Mouse (Mus musculus): Measurements from ENCODE around the gene Cd247. TPM values are rescaled to one million over a fixed set of nuclear protein-coding genes. Genes with fewer than 3 reads are reported as not detected.

The Cd247 gene
- polyA plus RNA-seq, 1 experiment from 2014 or later = 1.7 TPM

DNA sequence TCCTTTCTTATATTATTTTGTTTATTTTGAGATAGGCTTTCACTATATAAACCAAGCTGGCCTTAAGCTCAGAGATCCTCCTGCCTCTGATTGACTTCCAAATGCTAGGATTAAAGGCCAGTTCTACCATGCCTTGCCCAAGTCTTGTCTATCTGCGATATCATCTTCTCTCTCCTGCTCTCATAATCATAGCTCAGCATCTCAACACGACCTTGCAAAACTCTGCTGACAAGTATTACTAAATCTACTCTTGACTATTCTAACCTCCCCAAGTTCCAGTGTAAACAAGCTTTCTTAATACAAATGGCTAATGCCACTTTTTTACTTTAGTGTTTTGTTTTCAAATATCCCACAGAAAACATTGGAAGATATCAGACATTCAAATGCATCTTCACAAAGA, 119.7 kb downstream of the Cd247 start:
- ATAC-seq (replicated peaks; ENCODE audit: low FRiP score) (no peak), DNase-seq (ENCODE audit: low spot score) (no peak)
- 93% methylated on average over 2 of the region's 2 CpGs for WGBS
- no peak overlapping the region for H3K4me2 ChIP-seq (ENCODE audit: low read depth, low read length, severe bottlenecking)
- no peaks in the 10 kb centered on the region for H3K4me1 ChIP-seq (replicated peaks; ENCODE audit: control insufficient read depth, insufficient read depth, low read length)
- H3K9ac ChIP-seq (ENCODE audit: low read length) = no peak overlapping the region
- H3K27me3 ChIP-seq (ENCODE audit: control insufficient read depth, insufficient read depth, low read length) = no peaks in the 10 kb centered on the region
- H3K27ac ChIP-seq (ENCODE audit: low read depth, low read length) = no peak overlapping the region
- no peaks in the 10 kb centered on the region for H3K36me3 ChIP-seq (ENCODE audit: control insufficient read depth, insufficient read depth, low read length)
- no peak overlapping the region for H3K4me3 ChIP-seq (ENCODE audit: low read depth, low read length)
- H3K9me3 ChIP-seq (ENCODE audit: control insufficient read depth, low read length) = no peaks in the 10 kb centered on the region

DNA sequence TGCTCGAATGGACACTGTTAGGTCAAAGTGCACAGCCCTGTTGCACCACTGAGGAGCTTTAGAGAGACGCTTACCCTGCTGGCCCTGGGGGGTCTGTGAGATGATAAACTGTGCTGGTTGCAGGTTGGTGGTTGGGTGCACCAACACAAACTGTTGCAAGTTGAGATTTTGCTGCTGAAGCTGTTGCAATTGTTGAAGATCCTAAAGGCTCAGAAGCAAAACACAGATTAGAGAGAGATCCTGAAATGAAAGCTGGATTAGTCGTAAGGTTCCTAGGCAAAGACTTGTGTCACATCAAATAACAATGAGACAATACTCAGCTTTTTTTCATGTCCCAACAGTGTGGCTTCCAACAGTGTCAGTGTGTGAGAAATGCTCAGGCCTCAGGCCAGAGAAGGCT, 120.3 kb downstream of the Cd247 start:
- DNase-seq (ENCODE audit: low spot score) (no peak), ATAC-seq (replicated peaks; ENCODE audit: low FRiP score) (no peak)
- H3K4me1 ChIP-seq (replicated peaks; ENCODE audit: control insufficient read depth, insufficient read depth, low read length) = no peaks in the 10 kb centered on the region
- H3K4me2 ChIP-seq (ENCODE audit: low read depth, low read length, severe bottlenecking) = no peak overlapping the region
- 72% methylated on average over 3 of the region's 3 CpGs for WGBS
- H3K4me3 ChIP-seq (ENCODE audit: low read depth, low read length) = no peak overlapping the region
- H3K9me3 ChIP-seq (ENCODE audit: control insufficient read depth, low read length) = no peaks in the 10 kb centered on the region
- H3K27me3 ChIP-seq (ENCODE audit: control insufficient read depth, insufficient read depth, low read length) = no peaks in the 10 kb centered on the region
- no peak overlapping the region for H3K9ac ChIP-seq (ENCODE audit: low read length)
- no peaks in the 10 kb centered on the region for H3K36me3 ChIP-seq (ENCODE audit: control insufficient read depth, insufficient read depth, low read length)
- H3K27ac ChIP-seq (ENCODE audit: low read depth, low read length) = no peak overlapping the region

DNA sequence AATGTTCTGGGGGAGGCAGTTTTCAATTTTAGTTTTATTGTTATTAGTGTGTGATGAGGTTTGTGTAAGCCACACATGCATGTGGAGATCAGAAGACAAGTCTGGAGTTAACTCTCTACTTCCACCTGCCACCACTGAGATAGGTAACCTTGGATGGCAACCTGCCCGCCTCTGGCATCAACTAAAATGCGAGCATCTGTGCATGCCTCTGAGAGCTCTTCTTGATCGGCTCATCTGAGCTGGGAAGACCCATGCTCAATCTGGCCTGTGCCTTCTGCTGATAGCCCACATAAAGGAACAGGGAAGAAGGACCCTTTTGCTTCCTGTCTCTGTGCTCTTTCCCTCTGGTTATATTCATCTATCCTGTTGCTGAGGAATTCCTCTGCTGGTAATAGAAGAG, 121.0 kb downstream of the Cd247 start:
- Histone ChIP-seq H3K4me2 (ENCODE audit: low read depth, low read length, severe bottlenecking) (no peak overlapping the region), H3K36me3 (ENCODE audit: control insufficient read depth, insufficient read depth, low read length) (no peaks in the 10 kb centered on the region), H3K9me3 (ENCODE audit: control insufficient read depth, low read length) (no peaks in the 10 kb centered on the region), H3K27ac (ENCODE audit: low read depth, low read length) (no peak overlapping the region), H3K4me3 (ENCODE audit: low read depth, low read length) (no peak overlapping the region), H3K4me1 (replicated peaks; ENCODE audit: control insufficient read depth, insufficient read depth, low read length) (no peaks in the 10 kb centered on the region), H3K9ac (ENCODE audit: low read length) (no peak overlapping the region), H3K27me3 (ENCODE audit: control insufficient read depth, insufficient read depth, low read length) (no peaks in the 10 kb centered on the region)
- no peak for ATAC-seq (replicated peaks; ENCODE audit: low FRiP score)
- WGBS = 90% methylated on average over 3 of the region's 3 CpGs
- no peak for DNase-seq (ENCODE audit: low spot score)

GRCm38 (mm10) chr1:165913720-165914415, 125.4 kb downstream of the Cd247 start:
- DNase-seq (ENCODE audit: low spot score) = no peak
- Histone ChIP-seq H3K9ac (ENCODE audit: low read length) (no peak overlapping the region), H3K4me3 (ENCODE audit: low read depth, low read length) (no peak overlapping the region), H3K9me3 (ENCODE audit: control insufficient read depth, low read length) (no peaks in the 10 kb centered on the region), H3K27ac (ENCODE audit: low read depth, low read length) (no peak overlapping the region), H3K4me2 (ENCODE audit: low read depth, low read length, severe bottlenecking) (no peak overlapping the region), H3K27me3 (ENCODE audit: control insufficient read depth, insufficient read depth, low read length) (no peaks in the 10 kb centered on the region), H3K36me3 (ENCODE audit: control insufficient read depth, insufficient read depth, low read length) (peaks cover 8% of the 10 kb centered on the region; the same call in 1 of the 2 replicates), H3K4me1 (replicated peaks; ENCODE audit: control insufficient read depth, insufficient read depth, low read length) (no peaks in the 10 kb centered on the region)
- peak; percentile 53 for ATAC-seq (replicated peaks; ENCODE audit: low FRiP score)
- WGBS = 68% methylated on average over 2 of the region's 2 CpGs

DNA sequence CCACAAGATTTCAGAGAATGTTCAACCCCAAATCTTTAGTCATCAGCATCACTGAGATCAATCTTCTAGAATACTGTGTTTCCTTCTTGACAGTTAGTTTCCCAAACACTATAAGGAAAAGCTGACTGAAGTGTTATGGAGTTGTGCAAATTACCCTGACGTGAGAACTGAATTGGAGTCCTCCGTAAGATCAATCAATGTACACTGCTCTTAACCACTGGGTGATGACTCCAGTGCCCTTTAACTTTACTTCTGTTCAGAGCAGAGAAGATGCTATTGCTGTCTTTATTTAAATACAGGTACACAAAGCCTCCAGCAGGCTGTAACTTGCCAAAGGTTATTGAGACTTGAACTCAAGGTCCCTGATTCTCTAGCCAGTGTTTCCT, 125.9 kb downstream of the Cd247 start:
- Histone ChIP-seq H3K4me1 (replicated peaks; ENCODE audit: control insufficient read depth, insufficient read depth, low read length) (no peaks in the 10 kb centered on the region), H3K9ac (ENCODE audit: low read length) (no peak overlapping the region), H3K9me3 (ENCODE audit: control insufficient read depth, low read length) (no peaks in the 10 kb centered on the region), H3K36me3 (ENCODE audit: control insufficient read depth, insufficient read depth, low read length) (peaks cover 8% of the 10 kb centered on the region; the same call in 1 of the 2 replicates), H3K4me2 (ENCODE audit: low read depth, low read length, severe bottlenecking) (no peak overlapping the region), H3K4me3 (ENCODE audit: low read depth, low read length) (no peak overlapping the region), H3K27ac (ENCODE audit: low read depth, low read length) (no peak overlapping the region), H3K27me3 (ENCODE audit: control insufficient read depth, insufficient read depth, low read length) (no peaks in the 10 kb centered on the region)
- DNase-seq (ENCODE audit: low spot score) = no peak
- WGBS = 79% methylated on average over 2 of the region's 2 CpGs
- peak; percentile 53; the same call in 1 of the 2 replicates for ATAC-seq (replicated peaks; ENCODE audit: low FRiP score)

- no peak overlapping the region for H3K4me2 ChIP-seq (ENCODE audit: low read depth, low read length, severe bottlenecking)
- no peak for ATAC-seq (replicated peaks; ENCODE audit: low FRiP score)
- H3K4me1 ChIP-seq (replicated peaks; ENCODE audit: control insufficient read depth, insufficient read depth, low read length) = no peaks in the 10 kb centered on the region
- DNase-seq (ENCODE audit: low spot score) = no peak
- no peaks in the 10 kb centered on the region for H3K9me3 ChIP-seq (ENCODE audit: control insufficient read depth, low read length)
- no peaks in the 10 kb centered on the region for H3K27me3 ChIP-seq (ENCODE audit: control insufficient read depth, insufficient read depth, low read length)
- H3K4me3 ChIP-seq (ENCODE audit: low read depth, low read length) = no peak overlapping the region
- WGBS = 71% methylated on average over 3 of the region's 3 CpGs
- peaks cover 6% of the 10 kb centered on the region; the same call in 1 of the 2 replicates for H3K36me3 ChIP-seq (ENCODE audit: control insufficient read depth, insufficient read depth, low read length)
- no peak overlapping the region for H3K27ac ChIP-seq (ENCODE audit: low read depth, low read length)
- H3K9ac ChIP-seq (ENCODE audit: low read length) = no peak overlapping the region
These were observed 132.5 kb downstream of the Cd247 start for GRCm38 (mm10) chr1:165921026-165921425.

GRCm38 (mm10) chr1:165922488-165922887, 134.0 kb downstream of the Cd247 start:
- Histone ChIP-seq H3K27ac (ENCODE audit: low read depth, low read length) (no peak overlapping the region), H3K27me3 (ENCODE audit: control insufficient read depth, insufficient read depth, low read length) (no peaks in the 10 kb centered on the region), H3K4me3 (ENCODE audit: low read depth, low read length) (no peak overlapping the region), H3K4me2 (ENCODE audit: low read depth, low read length, severe bottlenecking) (no peak overlapping the region), H3K9ac (ENCODE audit: low read length) (no peak overlapping the region), H3K9me3 (ENCODE audit: control insufficient read depth, low read length) (no peaks in the 10 kb centered on the region), H3K36me3 (ENCODE audit: control insufficient read depth, insufficient read depth, low read length) (no peaks in the 10 kb centered on the region), H3K4me1 (replicated peaks; ENCODE audit: control insufficient read depth, insufficient read depth, low read length) (no peaks in the 10 kb centered on the region)
- ATAC-seq (replicated peaks; ENCODE audit: low FRiP score) (no peak), DNase-seq (ENCODE audit: low spot score) (no peak)
- 94% methylated on average over 1 of the region's 1 CpGs for whole genome bisulfite sequencing

GRCm38 (mm10) chr1:165925207-165925606, 136.7 kb downstream of the Cd247 start:
- DNase-seq (ENCODE audit: low spot score) (no peak), ATAC-seq (replicated peaks; ENCODE audit: low FRiP score) (no peak)
- Histone ChIP-seq H3K9me3 (ENCODE audit: control insufficient read depth, low read length) (no peaks in the 10 kb centered on the region), H3K4me2 (ENCODE audit: low read depth, low read length, severe bottlenecking) (no peak overlapping the region), H3K27me3 (ENCODE audit: control insufficient read depth, insufficient read depth, low read length) (no peaks in the 10 kb centered on the region), H3K36me3 (ENCODE audit: control insufficient read depth, insufficient read depth, low read length) (no peaks in the 10 kb centered on the region), H3K27ac (ENCODE audit: low read depth, low read length) (no peak overlapping the region), H3K4me1 (replicated peaks; ENCODE audit: control insufficient read depth, insufficient read depth, low read length) (no peaks in the 10 kb centered on the region), H3K9ac (ENCODE audit: low read length) (no peak overlapping the region), H3K4me3 (ENCODE audit: low read depth, low read length) (no peak overlapping the region)
- WGBS = 86% methylated on average over 2 of the region's 2 CpGs

Measured in forebrain, embryonic 11.5 days (tissue).